Mouse (Mus musculus): Measurements from ENCODE around the gene Apobec1. TPM values are rescaled to one million over a fixed set of nuclear protein-coding genes. Genes with fewer than 3 reads are reported as not detected.
A peak's percentile ranks its signal among the peaks of the same experiment; 100 is the strongest.

Gene Apobec1
- total and polyA plus RNA-seq, 2 experiments from 2014 or later = 3.9 to 21.0 TPM

- 90% methylated on average over 9 of the region's 9 CpGs for WGBS
- no peaks in the 10 kb centered on the region for H3K27me3 ChIP-seq (ENCODE audit: control insufficient read depth, insufficient read depth, low read length)
- no peaks in the 10 kb centered on the region for H3K36me3 ChIP-seq (replicated peaks; ENCODE audit: control insufficient read depth, insufficient read depth, low read length)
- DNase-seq (ENCODE audit: low spot score) = no peak
- no peak for ATAC-seq (ENCODE audit: insufficient read depth, low read depth)
- H3K4me2 ChIP-seq (ENCODE audit: low read depth, low read length) = no peak overlapping the region
- no peaks in the 10 kb centered on the region for H3K4me1 ChIP-seq (ENCODE audit: control insufficient read depth, insufficient read depth)
- H3K4me3 ChIP-seq (ENCODE audit: low read depth, low read length) = no peak overlapping the region
- no peak overlapping the region for H3K9ac ChIP-seq (replicated peaks; ENCODE audit: low read depth, low read length)
- TF ChIP-seq EP300 (IDR thresholded peaks at IDR 0.05; ENCODE audit: low read depth) = no peak
- TF ChIP-seq CTCF (IDR thresholded peaks at IDR 0.05; ENCODE audit: low read depth) = no peak
- H3K9me3 ChIP-seq (replicated peaks; ENCODE audit: control insufficient read depth, low read length) = no peaks in the 10 kb centered on the region
- H3K27ac ChIP-seq (ENCODE audit: low read depth) = no peak overlapping the region
Observed at GRCm38 (mm10) chr6:122599054-122599737, 3.0 kb downstream of the Apobec1 start.

DNA sequence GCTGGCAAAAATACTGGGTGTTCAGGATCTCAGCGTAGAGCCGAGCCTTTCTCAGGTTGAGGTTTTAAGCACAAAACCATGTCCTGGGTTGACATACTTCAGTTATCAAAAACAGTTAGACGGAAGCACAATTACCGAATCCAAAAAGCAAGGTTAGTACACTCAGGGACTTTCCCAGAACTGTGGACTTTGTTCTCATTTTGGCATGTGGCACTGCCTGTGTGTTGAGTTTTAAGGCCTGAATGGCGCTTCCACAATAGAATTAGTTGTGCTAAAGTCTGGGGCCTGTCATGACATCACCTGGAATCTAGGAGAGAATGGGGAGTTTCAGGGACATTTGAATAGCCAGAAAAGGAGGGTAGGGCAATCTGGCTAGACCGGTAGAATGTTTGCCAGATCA lies 3.8 kb downstream of the Apobec1 start:
- no peak for TF ChIP-seq CTCF (IDR thresholded peaks at IDR 0.05; ENCODE audit: low read depth)
- no peak for TF ChIP-seq EP300 (IDR thresholded peaks at IDR 0.05; ENCODE audit: low read depth)
- ATAC-seq (ENCODE audit: insufficient read depth, low read depth) (no peak), DNase-seq (ENCODE audit: low spot score) (no peak)
- Histone ChIP-seq H3K36me3 (replicated peaks; ENCODE audit: control insufficient read depth, insufficient read depth, low read length) (no peaks in the 10 kb centered on the region), H3K27me3 (ENCODE audit: control insufficient read depth, insufficient read depth, low read length) (no peaks in the 10 kb centered on the region), H3K4me1 (ENCODE audit: control insufficient read depth, insufficient read depth) (no peaks in the 10 kb centered on the region), H3K9ac (replicated peaks; ENCODE audit: low read depth, low read length) (no peak overlapping the region), H3K4me3 (ENCODE audit: low read depth, low read length) (no peak overlapping the region), H3K27ac (ENCODE audit: low read depth) (no peak overlapping the region), H3K4me2 (ENCODE audit: low read depth, low read length) (no peak overlapping the region), H3K9me3 (replicated peaks; ENCODE audit: control insufficient read depth, low read length) (no peaks in the 10 kb centered on the region)
- WGBS = 75% methylated on average over 6 of the region's 6 CpGs

- H3K9ac ChIP-seq (replicated peaks; ENCODE audit: low read depth, low read length) = no peak overlapping the region
- ATAC-seq (ENCODE audit: insufficient read depth, low read depth) (no peak), DNase-seq (ENCODE audit: low spot score) (no peak)
- H3K9me3 ChIP-seq (replicated peaks; ENCODE audit: control insufficient read depth, low read length) = no peaks in the 10 kb centered on the region
- TF ChIP-seq CTCF (IDR thresholded peaks at IDR 0.05; ENCODE audit: low read depth) (no peak), EP300 (IDR thresholded peaks at IDR 0.05; ENCODE audit: low read depth) (no peak)
- no peak overlapping the region for H3K4me3 ChIP-seq (ENCODE audit: low read depth, low read length)
- H3K4me1 ChIP-seq (ENCODE audit: control insufficient read depth, insufficient read depth) = no peaks in the 10 kb centered on the region
- no peak overlapping the region for H3K27ac ChIP-seq (ENCODE audit: low read depth)
- H3K36me3 ChIP-seq (replicated peaks; ENCODE audit: control insufficient read depth, insufficient read depth, low read length) = no peaks in the 10 kb centered on the region
- H3K4me2 ChIP-seq (ENCODE audit: low read depth, low read length) = no peak overlapping the region
- H3K27me3 ChIP-seq (ENCODE audit: control insufficient read depth, insufficient read depth, low read length) = no peaks in the 10 kb centered on the region
- 88% methylated on average over 4 of the region's 4 CpGs for WGBS
Observed at GRCm38 (mm10) chr6:122598014-122598413, 4.2 kb downstream of the Apobec1 start.

- Histone ChIP-seq H3K27me3 (ENCODE audit: control insufficient read depth, insufficient read depth, low read length) (no peaks in the 10 kb centered on the region), H3K27ac (ENCODE audit: low read depth) (no peak overlapping the region), H3K9ac (replicated peaks; ENCODE audit: low read depth, low read length) (no peak overlapping the region), H3K36me3 (replicated peaks; ENCODE audit: control insufficient read depth, insufficient read depth, low read length) (no peaks in the 10 kb centered on the region), H3K4me3 (ENCODE audit: low read depth, low read length) (no peak overlapping the region), H3K4me2 (ENCODE audit: low read depth, low read length) (no peak overlapping the region), H3K9me3 (replicated peaks; ENCODE audit: control insufficient read depth, low read length) (no peaks in the 10 kb centered on the region), H3K4me1 (ENCODE audit: control insufficient read depth, insufficient read depth) (no peaks in the 10 kb centered on the region)
- ATAC-seq (ENCODE audit: insufficient read depth, low read depth) = no peak
- WGBS = 58% methylated on average over 7 of the region's 7 CpGs
- TF ChIP-seq EP300 (IDR thresholded peaks at IDR 0.05; ENCODE audit: low read depth) (no peak), CTCF (IDR thresholded peaks at IDR 0.05; ENCODE audit: low read depth) (no peak)
- DNase-seq (ENCODE audit: low spot score) = no peak
Observed at GRCm38 (mm10) chr6:122596608-122597007, 5.6 kb downstream of the Apobec1 start.

- no peak overlapping the region for H3K27ac ChIP-seq (ENCODE audit: low read depth)
- ATAC-seq (ENCODE audit: insufficient read depth, low read depth) = peak; percentile 69; the same call in 1 of the 2 replicates
- no peak overlapping the region for H3K9ac ChIP-seq (replicated peaks; ENCODE audit: low read depth, low read length)
- DNase-seq (ENCODE audit: low spot score) = peak; percentile 64
- no peaks in the 10 kb centered on the region for H3K9me3 ChIP-seq (replicated peaks; ENCODE audit: control insufficient read depth, low read length)
- no peak for TF ChIP-seq EP300 (IDR thresholded peaks at IDR 0.05; ENCODE audit: low read depth)
- TF ChIP-seq CTCF (IDR thresholded peaks at IDR 0.05; ENCODE audit: low read depth) = peak; percentile 54
- H3K4me2 ChIP-seq (ENCODE audit: low read depth, low read length) = 0 out of 2 replicates have a peak overlapping the region, but pooled peaks have one; percentile 31
- no peaks in the 10 kb centered on the region for H3K4me1 ChIP-seq (ENCODE audit: control insufficient read depth, insufficient read depth)
- 23% methylated on average over 7 of the region's 7 CpGs for WGBS
- H3K4me3 ChIP-seq (ENCODE audit: low read depth, low read length) = no peak overlapping the region
- no peaks in the 10 kb centered on the region for H3K36me3 ChIP-seq (replicated peaks; ENCODE audit: control insufficient read depth, insufficient read depth, low read length)
- no peaks in the 10 kb centered on the region for H3K27me3 ChIP-seq (ENCODE audit: control insufficient read depth, insufficient read depth, low read length)
Observed at GRCm38 (mm10) chr6:122595637-122596036, 6.6 kb downstream of the Apobec1 start.

DNA sequence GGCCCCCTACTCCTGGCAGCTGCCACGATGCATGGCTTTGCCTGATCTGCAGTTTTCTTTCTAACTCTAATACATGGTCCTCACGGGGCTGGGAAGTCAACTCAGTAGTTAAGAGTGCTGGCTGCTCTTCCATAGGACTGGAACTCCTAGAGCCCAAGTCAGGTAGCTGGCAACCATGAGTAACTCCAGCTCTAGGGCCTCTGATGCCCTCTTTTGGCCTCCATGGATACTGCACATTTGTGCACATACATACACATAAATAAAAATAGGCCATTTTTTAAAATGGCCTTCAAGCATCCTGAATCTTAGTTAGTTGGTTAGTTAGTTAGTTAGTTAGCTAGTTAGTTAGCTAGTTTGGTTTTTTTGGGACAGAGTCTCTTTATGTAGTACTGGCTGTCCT lies 9.3 kb downstream of the Apobec1 start:
- Histone ChIP-seq H3K4me1 (ENCODE audit: control insufficient read depth, insufficient read depth) (no peaks in the 10 kb centered on the region), H3K27ac (ENCODE audit: low read depth) (no peak overlapping the region), H3K27me3 (ENCODE audit: control insufficient read depth, insufficient read depth, low read length) (no peaks in the 10 kb centered on the region), H3K4me3 (ENCODE audit: low read depth, low read length) (no peak overlapping the region), H3K36me3 (replicated peaks; ENCODE audit: control insufficient read depth, insufficient read depth, low read length) (no peaks in the 10 kb centered on the region), H3K9ac (replicated peaks; ENCODE audit: low read depth, low read length) (no peak overlapping the region), H3K4me2 (ENCODE audit: low read depth, low read length) (no peak overlapping the region), H3K9me3 (replicated peaks; ENCODE audit: control insufficient read depth, low read length) (no peaks in the 10 kb centered on the region)
- ATAC-seq (ENCODE audit: insufficient read depth, low read depth) (no peak), DNase-seq (ENCODE audit: low spot score) (no peak)
- TF ChIP-seq CTCF (IDR thresholded peaks at IDR 0.05; ENCODE audit: low read depth) (no peak), EP300 (IDR thresholded peaks at IDR 0.05; ENCODE audit: low read depth) (no peak)
- WGBS = 88% methylated on average over 2 of the region's 2 CpGs

Measured in heart, postnatal 0 days (tissue).